Mouse (Mus musculus) brain, embryonic 18.5 days (tissue): ENCODE measurements around the gene Disp1.

Experiments
- DNase-seq: peaks from one replicate; pipeline ENCODE4 v3.0.0-alpha.2; 2012; ENCODE audit warnings: low read depth, low spot score

Gene Disp1

DNA sequence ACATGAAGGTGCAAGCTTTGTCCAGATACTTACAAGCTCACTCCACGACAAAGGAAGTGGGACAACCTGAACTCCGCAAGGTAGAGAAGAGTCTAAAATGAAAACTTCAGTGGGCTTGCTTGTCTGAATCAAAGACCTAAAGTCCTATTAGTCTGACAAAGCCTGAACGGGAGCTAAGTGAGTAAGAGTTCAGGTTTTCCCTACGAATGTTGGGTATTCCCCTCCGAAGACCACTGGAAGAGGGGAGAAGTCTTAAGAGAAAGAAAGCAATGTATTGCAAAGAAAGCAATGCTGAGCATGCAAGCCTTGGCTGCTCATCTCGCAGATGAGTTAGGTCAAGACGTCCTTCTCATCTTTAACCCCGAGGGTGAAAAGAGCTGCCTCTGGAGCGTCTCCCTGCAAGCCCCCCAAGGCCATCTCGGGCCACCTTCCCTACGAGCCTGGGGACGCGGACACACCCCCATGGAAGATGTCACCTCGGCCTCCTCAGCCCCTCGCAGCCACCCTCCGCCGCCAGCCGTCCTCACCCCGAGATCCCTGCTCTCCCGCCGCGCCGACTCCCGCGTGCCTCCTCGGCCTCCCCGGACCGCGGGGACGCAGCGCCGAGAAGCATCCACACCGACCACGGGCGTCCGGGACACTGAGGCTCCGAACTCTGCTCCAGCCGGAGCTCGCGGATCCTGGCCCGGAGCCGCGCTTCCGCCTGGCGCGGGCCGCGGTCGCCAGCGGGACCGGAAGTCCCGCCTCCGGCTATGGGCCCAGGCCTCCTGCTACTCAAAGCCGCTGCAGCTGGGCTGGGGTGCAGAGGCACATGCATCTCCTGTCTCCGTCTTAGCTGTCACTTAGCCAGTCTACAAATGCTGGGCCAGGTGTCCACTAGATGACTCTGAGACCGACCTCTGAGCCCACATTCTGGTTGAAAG, at the start of gene Disp1:
Disp1 (minus strand) TSS at position 727 of the 923 bp plus-strand sequence.
- no peak for DNase-seq

DNA sequence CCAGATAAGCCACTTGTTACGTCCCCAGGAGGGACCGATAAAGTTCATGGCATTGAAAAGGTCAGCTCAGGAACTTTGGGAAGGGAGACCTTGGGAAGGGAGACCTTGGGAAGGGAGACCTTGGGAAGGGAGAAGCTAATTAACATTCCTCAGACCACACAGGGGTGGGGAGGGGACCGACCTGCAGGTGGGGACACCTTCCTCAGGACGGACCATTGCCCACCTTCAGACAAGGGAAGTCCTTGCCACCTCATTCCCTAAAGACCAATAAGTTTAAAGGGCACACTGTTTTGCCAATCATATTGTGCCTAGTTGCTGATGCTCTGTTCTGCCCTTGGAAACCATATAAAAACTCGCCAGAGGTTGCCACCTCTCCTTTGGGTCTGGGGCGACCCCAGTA, 46.3 kb upstream of the Disp1 start:
- no peak for DNase-seq

DNA sequence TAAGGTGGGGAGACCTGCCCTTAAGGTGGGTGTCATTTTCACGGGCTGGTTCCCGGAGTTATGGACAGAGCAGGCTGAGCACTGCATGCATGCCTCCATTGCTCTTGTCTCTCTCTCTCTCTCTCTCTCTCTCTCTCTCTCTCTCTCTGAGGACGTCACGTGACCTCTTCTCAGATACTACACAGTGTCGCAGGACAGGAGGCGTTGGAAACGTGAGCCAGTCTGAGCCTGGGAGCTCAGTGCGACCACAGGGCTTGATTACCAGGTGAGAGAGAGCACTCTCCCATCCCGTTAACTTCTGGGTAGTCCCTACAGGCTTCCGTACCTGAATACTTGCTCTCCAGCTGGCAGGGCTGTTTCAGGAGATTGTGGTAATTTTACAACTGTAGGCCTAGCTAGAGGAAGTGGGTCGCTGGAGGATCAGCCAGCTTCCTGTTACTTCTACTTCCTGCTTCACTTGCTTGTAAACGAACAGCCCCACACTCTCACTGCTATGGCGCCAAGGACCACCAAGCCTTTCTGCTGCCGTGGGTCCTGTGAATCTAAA, 44.7 kb upstream of the Disp1 start:
- DNase-seq, result no peak

DNA sequence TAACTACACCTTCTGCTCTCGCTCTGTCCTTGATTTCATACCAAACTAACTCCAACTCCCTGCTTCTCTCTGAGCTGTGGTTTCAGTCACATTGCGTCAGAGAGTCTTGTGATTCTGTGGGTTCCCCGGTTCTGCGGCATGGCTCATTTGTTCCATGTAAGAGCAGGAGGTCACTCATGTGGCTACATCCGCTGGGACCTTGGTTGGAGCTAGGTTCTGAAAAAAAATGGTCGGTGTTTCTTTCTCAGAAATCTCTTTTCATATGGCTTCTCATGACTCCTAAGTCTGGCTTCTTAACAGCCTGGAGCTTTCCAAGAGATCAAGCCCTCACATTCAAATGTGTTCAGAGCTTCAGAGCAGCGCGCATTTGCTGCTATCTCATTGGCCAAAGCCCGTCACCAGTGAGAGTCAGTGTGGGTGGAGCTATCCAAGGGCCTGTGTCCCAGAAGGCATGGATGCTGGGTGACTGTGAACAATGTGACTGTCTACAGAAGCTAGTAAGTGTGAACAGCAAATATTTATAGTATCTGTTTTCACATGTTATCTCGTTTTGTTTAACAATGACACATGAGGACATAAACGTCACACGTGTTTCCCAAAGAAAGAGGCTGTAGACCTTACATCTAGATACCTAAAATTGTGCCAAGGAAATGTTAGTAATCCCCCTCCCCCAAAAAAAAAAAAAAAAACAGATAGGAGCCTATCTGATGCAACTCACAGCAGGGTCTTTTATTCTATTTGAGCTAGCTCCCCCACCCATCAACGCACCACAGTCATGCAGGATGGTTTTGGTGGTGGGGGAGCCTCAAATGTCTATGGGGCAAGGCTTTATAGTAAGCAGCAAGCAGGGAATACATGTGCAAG, 43.1 kb upstream of the Disp1 start:
- no peak for DNase-seq

DNA sequence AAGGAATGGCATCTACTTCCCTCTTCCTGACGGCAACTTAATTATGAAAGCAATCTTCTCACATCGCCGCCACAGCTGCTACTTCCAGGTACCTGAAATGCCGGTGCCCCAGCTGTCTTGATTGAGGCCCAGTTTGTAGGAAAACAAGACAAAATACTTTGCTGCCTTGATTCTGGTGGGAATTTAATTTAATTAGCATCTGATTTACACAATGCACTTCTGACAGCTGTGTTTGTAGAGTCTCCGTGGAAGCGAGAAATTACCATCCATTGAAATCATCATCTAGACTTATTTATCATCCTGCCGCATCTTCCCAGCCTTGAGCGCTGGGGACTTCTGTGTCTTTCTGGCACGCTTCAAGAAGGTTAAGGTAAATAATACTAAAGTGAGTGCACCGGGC, 31.3 kb upstream of the Disp1 start:
- peak; percentile 18 for DNase-seq

DNA sequence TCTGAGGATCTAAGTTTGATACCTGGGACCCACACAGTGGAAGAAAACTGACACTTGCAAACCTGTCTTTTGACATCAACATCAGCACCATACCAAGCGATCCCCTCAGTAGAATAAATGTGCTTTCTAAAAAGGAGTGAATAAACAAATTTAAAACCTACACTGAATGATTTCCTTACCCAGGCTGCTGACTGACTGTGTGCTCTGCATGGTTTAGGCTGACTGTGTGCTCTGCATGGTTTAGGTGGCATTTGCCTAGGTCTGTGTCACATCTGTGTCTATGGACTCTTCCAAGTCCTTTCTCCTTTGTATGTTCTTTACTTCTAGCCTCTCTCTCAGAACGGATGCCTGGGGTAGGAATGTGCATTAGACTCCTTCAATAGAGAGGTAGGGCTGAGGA, 30.5 kb upstream of the Disp1 start:
- no peak for DNase-seq

DNA sequence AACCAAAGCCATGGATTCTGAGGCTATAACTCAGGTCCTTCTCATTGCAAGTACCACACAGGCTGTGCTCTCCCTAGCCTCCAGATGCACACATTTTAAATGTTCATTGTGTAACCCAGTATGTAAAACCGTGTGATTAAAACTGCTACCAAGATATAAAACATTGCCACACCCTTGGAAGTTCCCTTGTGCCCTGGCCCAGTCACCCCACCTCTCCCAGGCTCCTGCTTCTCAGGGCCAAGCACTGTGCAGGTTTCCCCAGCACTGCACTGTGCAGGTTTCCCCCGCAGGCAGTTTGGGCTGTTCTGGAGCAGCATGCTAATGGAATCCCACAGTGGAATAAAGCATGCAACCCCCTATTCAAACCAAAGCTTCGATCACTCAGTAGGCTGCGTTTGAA, 29.3 kb upstream of the Disp1 start:
- DNase-seq, result no peak

DNA sequence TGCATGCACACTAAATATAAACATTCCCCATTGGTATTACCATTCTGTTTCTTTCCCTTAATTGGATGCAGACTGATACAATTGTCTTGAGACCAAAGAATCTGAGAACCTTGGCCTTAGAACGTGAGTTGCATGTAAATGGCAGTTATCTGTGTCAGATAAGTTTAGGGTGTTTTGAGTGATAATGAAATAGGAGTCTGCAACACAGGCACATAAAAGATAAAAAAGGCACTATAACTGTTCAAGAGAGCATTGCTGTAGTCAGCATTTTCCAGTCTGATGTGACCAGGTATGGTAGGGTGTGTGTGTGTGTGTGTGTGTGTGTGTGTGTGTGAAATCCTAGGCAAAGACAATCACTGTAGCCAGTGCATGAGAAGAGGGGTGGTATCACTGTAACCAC, 26.8 kb upstream of the Disp1 start:
- DNase-seq, result no peak

DNA sequence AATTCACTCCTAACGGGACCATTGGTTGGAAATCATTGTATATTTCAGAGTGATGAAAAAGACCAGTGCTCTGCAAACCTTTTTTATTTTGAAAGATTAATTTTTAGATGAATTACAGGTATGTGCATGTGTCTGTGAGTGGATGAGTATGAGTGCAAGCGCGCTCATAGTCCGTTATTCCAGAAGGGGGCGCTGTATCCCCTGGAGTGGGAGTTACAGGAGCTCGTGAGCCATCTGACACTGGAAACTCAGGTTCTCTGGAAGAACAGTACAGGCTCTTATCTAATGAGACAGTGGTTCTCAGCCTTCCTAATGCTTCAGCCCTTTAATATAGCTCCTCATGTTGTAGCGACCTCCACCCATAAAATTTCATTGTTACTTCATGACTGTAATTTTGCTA, 22.0 kb upstream of the Disp1 start:
- DNase-seq, result no peak

GRCm38 (mm10) chr1:183237901-183238300, 16.6 kb upstream of the Disp1 start:
- no peak for DNase-seq

DNA sequence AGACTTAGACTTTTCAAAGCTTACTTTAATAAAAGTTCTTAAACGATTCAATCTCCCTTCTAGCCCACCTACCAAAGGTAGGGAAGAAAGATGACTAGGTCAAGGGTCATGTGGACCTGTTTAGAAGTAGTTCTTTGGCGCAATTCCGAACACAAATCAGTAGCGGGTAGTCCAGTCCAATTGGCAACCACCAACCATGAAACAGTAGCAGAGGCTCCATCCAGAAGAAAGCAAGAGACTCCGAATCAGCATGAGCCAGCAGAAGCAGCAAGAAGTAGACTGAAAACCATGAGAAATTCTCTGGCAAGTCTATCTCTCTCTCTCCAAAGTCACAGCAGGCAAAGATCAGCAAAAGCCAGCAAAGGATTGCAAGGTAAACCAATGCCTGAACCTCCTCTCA, 15.1 kb upstream of the Disp1 start:
- DNase-seq, result no peak

DNA sequence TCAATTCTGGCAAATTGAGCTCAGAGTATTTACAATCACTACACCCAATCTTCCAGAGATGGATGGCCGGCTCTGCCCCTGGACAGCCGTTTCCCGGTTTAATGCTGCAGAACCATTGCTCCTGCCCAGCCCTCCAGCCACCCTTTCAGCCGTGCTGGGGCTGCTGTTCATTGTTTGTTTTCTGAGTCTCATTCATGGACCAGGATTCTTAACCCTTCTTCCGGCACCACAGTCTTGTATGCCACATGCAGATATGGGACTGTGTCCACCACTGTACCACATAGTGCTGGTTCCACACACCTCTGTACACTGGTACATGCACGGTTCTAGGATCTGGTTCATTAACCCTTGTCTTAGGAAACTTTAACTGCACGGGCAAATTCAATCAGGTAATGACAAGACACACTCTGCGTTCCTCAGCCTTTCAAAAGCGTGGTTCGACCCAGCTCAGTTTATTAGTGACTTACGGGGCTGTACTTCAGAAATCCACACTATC, 12.4 kb upstream of the Disp1 start:
- no peak for DNase-seq

GRCm38 (mm10) chr1:183232985-183233678, 11.8 kb upstream of the Disp1 start:
- DNase-seq, result no peak

DNA sequence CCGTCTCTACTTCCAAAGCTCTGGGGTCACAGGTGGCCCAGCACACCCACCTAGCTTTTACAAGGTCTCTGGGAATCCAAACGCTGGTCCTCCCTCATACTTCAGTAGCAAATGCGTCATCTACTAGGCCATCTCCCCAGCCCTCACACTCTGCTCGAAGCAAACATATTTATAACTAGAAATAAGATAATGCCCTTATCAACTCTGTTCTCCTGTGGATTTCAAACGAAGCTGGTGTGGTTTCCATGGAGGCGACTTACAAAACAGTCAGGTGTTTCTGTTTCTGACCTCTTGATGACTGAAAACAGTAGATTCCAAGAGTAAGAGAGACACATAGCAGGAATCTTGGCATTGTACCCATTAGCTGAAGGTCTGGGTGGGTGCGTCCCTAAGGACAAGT, 6.1 kb upstream of the Disp1 start:
- DNase-seq, result no peak

DNA sequence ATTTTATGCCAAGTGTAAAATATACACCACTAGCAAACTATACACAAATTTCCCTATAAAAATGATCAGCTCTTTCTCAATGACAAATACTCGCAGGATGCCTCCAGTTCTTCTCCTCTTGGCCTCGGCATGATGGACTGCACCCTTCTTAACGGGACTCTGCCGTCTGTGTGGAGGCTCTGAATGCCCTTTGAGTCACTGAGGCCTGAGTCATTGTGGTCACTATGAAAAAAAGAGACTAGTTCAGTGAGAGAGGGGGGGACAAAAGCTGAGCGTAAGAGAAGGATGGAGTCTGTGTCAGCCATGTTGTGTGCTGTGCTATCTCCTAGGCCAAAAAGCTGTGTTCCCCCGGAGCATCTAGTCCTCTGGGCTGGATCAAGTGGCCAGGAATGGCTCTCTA, 2.3 kb downstream of the Disp1 start:
- no peak for DNase-seq

GRCm38 (mm10) chr1:183216691-183217090, 4.6 kb downstream of the Disp1 start:
- no peak for DNase-seq

GRCm38 (mm10) chr1:183215706-183216105, 5.6 kb downstream of the Disp1 start:
- no peak for DNase-seq

DNA sequence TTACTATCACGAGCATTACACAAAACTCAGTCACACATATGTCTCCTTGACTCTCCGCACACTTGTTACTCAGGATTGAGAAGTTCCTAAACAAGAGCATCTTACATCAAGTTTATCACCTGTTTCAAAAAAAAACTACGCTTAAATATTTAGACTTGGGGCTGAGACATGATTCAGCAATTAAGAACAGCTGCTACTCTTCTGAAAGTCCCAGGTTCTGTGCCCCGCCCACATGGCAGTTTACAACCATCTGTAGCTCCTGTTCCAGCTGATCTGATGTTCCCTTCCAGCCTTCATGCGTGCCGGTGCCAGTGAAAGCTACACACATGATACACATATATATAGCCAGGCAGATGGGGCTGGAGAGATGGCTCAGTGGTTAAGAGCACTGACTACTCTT, 7.5 kb downstream of the Disp1 start:
- DNase-seq, result no peak

DNA sequence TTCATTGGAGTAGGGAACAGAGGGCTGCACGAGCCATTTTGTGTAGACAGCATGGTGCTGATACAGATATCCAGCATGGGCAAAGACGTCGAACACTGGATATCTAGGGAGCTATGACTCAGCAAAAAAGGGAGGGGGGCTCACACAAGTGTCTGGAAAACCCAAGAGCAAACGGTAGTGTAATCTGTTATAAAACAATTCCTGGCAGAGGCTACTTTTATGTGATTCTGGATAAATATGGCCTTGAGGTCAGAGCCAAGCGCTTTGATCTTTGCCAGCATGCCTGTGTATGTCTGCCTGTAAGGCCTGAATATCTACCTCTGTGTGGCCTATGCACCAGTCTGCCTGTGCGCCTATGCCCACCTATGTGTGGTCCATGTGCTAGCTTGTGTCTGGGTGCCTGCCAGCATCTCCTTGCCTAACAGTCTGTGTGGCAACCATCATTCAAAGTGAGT, 8.5 kb downstream of the Disp1 start:
- DNase-seq, result no peak

GRCm38 (mm10) chr1:183210115-183210514, 11.2 kb downstream of the Disp1 start:
- DNase-seq, result no peak

GRCm38 (mm10) chr1:183207623-183208022, 13.7 kb downstream of the Disp1 start:
- no peak for DNase-seq
